Mouse (Mus musculus): ENCODE data around the gene Msi1. TPM values are rescaled to one million over a fixed set of nuclear protein-coding genes. Genes with fewer than 3 reads are reported as not detected.

Gene Msi1
- polyA plus RNA-seq, 1 experiment from 2014 or later = 133 TPM

DNA sequence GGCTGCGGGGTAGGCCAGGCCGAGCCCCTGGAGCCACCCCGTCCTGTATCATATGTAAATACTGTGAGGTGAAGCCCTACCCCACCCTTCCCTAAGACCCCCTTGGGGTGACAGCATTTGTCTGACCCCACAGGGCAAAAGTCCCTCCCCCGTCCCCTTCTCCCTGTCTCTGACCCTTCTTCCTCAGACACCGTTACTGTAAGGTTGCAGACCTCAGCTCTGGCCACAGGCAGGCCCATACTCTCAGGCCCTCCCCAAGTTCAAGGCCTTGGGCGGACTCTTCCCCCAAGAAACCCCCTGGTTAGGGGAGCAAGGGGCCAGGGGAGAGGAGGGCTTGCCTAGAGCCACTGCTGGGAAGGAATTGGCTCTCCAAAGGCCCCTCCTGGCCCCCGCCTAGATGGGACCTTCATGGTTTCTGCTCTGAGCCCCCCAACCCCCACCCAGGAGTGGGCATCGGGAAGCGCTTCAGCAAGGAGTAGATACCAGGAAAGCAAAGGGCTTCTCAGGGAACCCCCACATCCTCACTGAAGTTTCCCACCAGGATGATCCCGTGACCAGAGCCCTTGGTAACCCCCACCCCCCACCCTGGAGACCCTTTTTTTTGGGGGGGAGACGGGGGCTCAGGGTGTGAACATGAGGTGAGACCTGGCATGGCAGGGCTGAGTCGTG is 25.2 kb downstream of the Msi1 start:
- no peaks in the 10 kb centered on the region for H3K9me3 ChIP-seq
- peak; percentile 46 for ATAC-seq
- no peak overlapping the region for H3K4me3 ChIP-seq (replicated peaks)
- H3K4me1 ChIP-seq (replicated peaks) = 0 out of 2 replicates have a peak, but pooled peaks cover 7% of the 10 kb centered on the region
- peaks cover 54% of the 10 kb centered on the region for H3K36me3 ChIP-seq
- no peak overlapping the region for H3K9ac ChIP-seq (replicated peaks)
- no peaks in the 10 kb centered on the region for H3K27me3 ChIP-seq
- H3K27ac ChIP-seq = peak overlapping the region; percentile 58
- WGBS = 77% methylated on average over 12 of the region's 12 CpGs
- no peak overlapping the region for H3K4me2 ChIP-seq (replicated peaks)

DNA sequence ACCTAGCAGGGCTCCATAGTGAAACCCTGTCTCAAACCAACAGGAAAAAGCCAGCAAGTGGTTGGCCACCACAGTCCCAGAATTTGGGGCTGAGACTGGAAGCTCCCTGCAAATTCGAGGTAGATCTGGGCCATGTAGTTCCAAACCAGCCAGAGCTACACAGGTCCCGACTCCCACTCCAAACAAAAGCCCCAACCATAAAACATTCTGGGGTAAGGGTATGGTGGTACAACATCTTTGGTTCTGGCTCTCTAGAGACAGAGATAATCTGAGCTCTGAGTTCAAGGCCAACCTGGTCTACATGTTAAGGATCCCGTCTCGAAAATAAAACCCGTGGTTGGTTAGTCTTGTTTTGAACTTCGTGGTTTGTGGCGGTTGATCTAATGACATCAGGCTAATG is 26.4 kb downstream of the Msi1 start:
- ATAC-seq = no peak
- H3K4me3 ChIP-seq (replicated peaks) = no peak overlapping the region
- H3K27me3 ChIP-seq = no peaks in the 10 kb centered on the region
- no peak overlapping the region for H3K9ac ChIP-seq (replicated peaks)
- H3K27ac ChIP-seq = no peak overlapping the region
- H3K4me2 ChIP-seq (replicated peaks) = no peak overlapping the region
- 83% methylated on average over 7 of the region's 7 CpGs for WGBS
- H3K36me3 ChIP-seq = peaks cover 41% of the 10 kb centered on the region
- H3K4me1 ChIP-seq (replicated peaks) = 0 out of 2 replicates have a peak, but pooled peaks cover 4% of the 10 kb centered on the region
- H3K9me3 ChIP-seq = no peaks in the 10 kb centered on the region

DNA sequence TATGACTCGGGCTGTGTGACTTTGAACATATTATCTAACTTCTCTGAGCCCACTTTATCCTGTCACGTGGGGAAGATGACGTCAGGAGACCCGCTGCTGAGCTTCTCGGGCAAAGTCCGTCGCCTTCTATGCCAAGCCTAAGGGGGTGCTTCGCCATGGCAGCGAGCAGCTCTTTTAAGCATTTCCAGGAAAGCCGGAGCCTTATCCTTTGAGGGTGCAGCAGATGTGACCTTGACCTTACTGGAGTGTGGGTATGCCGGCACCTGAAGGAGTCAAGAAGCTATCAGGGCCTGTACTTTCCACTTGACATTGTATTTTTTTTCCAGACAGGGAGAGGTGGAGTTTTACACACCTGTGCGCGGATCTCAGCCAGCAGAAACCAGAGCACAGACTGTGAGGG is 29.5 kb downstream of the Msi1 start:
- Histone ChIP-seq H3K4me1 (replicated peaks) (no peaks in the 10 kb centered on the region), H3K4me3 (replicated peaks) (no peak overlapping the region), H3K27me3 (no peaks in the 10 kb centered on the region), H3K27ac (no peak overlapping the region), H3K36me3 (peaks cover 11% of the 10 kb centered on the region), H3K9me3 (no peaks in the 10 kb centered on the region), H3K9ac (replicated peaks) (no peak overlapping the region), H3K4me2 (replicated peaks) (no peak overlapping the region)
- ATAC-seq = no peak
- 70% methylated on average over 13 of the region's 13 CpGs for WGBS

DNA sequence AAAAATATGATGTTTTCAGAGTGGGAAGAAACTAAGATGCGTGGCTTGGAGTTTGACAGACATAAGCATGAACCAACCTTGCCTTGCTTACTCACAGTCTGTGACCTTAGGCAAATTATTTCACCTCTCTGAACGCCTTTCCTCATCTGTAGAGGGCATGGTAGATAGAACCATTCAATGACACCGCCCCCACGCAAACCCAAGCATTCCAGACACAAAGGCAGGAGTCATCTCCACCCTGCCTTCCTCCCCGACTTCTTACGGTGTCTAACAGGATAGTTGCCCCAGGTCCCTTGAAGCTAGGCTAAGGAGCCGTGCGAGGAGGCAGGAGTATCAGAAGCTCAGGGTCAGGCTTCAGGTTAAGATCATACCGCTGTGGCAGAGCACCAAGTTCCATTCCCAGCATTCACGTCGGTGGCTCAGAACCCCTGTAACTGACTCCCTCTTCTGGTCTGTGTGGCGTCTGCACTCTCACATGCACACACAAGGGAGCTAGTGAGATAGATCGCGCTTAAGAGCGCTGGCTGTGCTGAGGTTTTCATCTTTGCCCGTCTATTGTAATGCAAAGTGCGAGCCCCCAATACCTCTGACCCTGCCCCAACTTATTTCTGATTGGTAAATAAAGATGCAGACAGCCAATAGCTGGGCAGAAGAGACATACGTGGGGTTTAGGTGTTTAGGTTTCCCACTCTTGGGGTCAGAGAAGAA is 35.2 kb downstream of the Msi1 start:
- H3K9ac ChIP-seq (replicated peaks) = no peak overlapping the region
- no peak overlapping the region for H3K27ac ChIP-seq
- no peak for ATAC-seq
- no peak overlapping the region for H3K4me3 ChIP-seq (replicated peaks)
- H3K27me3 ChIP-seq = no peaks in the 10 kb centered on the region
- 83% methylated on average over 18 of the region's 18 CpGs for WGBS
- no peaks in the 10 kb centered on the region for H3K4me1 ChIP-seq (replicated peaks)
- no peaks in the 10 kb centered on the region for H3K9me3 ChIP-seq
- no peak overlapping the region for H3K4me2 ChIP-seq (replicated peaks)
- H3K36me3 ChIP-seq = no peaks in the 10 kb centered on the region

DNA sequence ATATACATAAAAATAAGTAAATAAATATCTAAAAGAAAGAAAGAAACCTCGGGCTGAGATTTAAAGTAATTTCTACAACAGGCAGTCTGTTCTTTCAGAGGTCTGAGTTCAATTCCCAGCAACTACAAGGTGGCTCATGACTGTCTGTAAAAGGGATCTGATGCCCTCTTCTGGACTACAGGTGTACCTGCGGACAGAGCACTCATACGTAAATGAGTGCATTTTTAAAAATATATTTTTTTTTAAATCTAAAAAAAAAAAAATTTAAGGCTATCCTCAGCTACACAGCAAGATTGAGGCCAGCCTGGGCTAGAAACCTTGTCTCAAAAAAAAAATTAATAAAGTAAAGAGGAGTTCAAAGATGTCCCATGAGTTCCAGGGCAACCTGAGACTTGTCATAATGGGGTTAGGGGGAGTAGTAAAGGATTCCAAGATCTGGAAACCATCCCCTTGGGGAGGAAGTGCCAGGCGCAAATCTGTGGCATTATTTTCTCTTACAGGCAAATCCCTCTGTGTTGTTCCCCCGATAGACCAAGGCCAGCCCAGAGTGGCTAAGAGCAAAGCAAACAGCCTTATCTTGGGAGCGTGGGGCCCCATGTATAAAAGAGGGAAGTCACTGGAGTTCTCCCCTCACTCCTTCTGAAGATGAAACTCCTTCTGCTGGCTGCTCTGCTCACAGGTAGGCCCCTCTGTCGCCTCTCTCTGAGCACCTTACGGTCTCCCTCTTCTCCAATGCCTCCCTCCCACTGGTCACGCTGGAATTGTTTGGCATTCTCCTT is 36.4 kb downstream of the Msi1 start, which contains the start of gene Pla2g1b:
Gene Pla2g1b (plus strand): TSS at position 621 of the 779 bp plus-strand sequence.
- WGBS = 54% methylated on average over 9 of the region's 9 CpGs

DNA sequence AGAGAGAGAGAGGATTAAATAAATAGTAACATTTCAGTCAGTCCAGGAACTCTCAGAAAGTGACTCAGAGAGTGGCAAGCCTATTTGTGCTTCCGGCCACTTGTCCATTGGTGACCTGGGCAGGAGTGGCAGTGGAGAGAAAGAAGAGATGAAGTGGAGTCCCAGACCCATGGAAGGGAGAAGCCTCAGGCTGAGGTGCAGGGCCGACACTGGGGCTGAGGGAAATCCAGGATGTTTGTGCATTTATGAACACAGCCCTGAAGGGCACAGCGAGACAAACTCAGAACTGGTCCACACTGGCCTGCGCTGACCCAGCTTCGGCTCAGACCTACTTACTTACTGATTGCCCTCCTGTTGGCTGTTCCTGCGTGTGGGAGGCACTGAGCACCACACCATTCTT is 40.4 kb downstream of the Msi1 start:
- Histone ChIP-seq H3K4me1 (replicated peaks) (no peaks in the 10 kb centered on the region), H3K4me3 (replicated peaks) (no peak overlapping the region), H3K9ac (replicated peaks) (no peak overlapping the region), H3K4me2 (replicated peaks) (no peak overlapping the region), H3K27ac (no peak overlapping the region), H3K36me3 (no peaks in the 10 kb centered on the region), H3K9me3 (no peaks in the 10 kb centered on the region), H3K27me3 (no peaks in the 10 kb centered on the region)
- 71% methylated on average over 6 of the region's 6 CpGs for WGBS
- ATAC-seq = no peak

More for the DNA sequence above, 36.4 kb downstream of the Msi1 start, which contains the start of gene Pla2g1b:
- no peaks in the 10 kb centered on the region for H3K36me3 ChIP-seq
- H3K4me3 ChIP-seq (replicated peaks) = no peak within 1 kb of the TSS
- ATAC-seq = no peak
- no peak within 1 kb of the TSS for H3K9ac ChIP-seq (replicated peaks)
- H3K27ac ChIP-seq = no peak within 1 kb of the TSS
- H3K4me2 ChIP-seq (replicated peaks) = no peak within 1 kb of the TSS
- H3K27me3 ChIP-seq = no peaks in the 10 kb centered on the region
- H3K9me3 ChIP-seq = no peaks in the 10 kb centered on the region
- no peaks in the 10 kb centered on the region for H3K4me1 ChIP-seq (replicated peaks)

DNA sequence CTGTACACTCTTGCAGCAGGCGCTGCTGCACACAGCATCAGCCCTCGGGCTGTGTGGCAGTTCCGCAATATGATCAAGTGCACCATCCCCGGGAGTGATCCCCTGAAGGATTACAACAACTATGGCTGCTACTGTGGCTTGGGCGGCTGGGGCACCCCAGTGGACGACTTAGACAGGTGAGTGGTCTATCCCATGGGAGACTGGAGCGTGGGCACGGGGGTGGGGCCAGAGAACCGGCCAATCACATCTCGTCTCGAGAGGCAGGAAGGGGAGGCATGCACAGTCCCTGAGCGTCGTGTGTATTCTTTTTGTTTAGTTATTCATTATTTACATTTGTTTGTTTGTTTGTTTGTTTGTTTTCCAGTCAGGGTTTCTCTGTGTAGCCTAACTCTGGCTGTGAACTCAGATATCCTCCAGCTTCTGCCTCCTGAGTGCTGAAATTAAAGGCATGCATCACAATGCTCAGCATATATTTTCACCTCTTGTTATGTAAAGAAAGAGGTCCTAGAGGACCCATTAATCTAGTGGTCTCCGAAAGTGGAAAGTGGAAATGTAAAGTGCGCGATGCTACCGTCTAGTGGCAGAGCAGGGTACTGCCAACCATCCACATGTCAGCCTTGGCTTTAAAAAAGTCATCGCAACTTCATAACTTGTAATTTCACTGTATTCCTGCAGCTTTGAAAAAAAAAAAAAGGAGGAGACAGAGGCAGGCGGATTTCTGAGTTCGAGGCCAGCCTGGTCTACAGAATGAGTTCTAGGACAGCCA is 41.5 kb downstream of the Msi1 start:
- peaks cover 6% of the 10 kb centered on the region for H3K4me1 ChIP-seq (replicated peaks)
- H3K27me3 ChIP-seq = no peaks in the 10 kb centered on the region
- H3K4me3 ChIP-seq (replicated peaks) = no peak overlapping the region
- no peak overlapping the region for H3K27ac ChIP-seq
- no peak for ATAC-seq
- no peak overlapping the region; the same call in 1 of the 2 replicates for H3K4me2 ChIP-seq (replicated peaks)
- H3K36me3 ChIP-seq = no peaks in the 10 kb centered on the region
- 38% methylated on average over 20 of the region's 20 CpGs for WGBS
- no peak overlapping the region for H3K9ac ChIP-seq (replicated peaks)
- no peaks in the 10 kb centered on the region for H3K9me3 ChIP-seq

DNA sequence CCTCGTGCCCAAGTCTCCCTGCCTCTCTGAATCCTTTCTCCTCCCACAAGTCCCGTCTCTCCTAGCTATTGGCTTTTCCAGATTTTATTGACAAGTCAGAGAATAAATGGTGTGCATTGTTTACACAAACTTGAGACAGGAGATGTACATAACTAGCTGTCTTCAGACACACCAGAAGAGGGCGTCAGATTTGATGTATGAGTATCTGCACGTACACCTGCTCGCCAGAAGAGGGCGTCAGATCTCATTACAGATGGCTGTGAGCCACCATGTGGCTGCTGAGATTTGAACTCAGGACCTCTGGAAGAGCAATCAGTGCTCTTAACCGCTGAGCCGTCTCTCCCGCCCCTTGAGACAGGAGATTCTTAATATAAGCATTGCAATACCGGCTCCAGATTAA is 43.8 kb downstream of the Msi1 start:
- no peak for ATAC-seq
- Histone ChIP-seq H3K27ac (no peak overlapping the region), H3K4me1 (replicated peaks) (peaks cover 6% of the 10 kb centered on the region), H3K4me2 (replicated peaks) (no peak overlapping the region), H3K36me3 (peaks cover 11% of the 10 kb centered on the region; the same call in 1 of the 2 replicates), H3K27me3 (no peaks in the 10 kb centered on the region), H3K4me3 (replicated peaks) (no peak overlapping the region), H3K9ac (replicated peaks) (no peak overlapping the region), H3K9me3 (no peaks in the 10 kb centered on the region)
- 74% methylated on average over 10 of the region's 10 CpGs for WGBS

DNA sequence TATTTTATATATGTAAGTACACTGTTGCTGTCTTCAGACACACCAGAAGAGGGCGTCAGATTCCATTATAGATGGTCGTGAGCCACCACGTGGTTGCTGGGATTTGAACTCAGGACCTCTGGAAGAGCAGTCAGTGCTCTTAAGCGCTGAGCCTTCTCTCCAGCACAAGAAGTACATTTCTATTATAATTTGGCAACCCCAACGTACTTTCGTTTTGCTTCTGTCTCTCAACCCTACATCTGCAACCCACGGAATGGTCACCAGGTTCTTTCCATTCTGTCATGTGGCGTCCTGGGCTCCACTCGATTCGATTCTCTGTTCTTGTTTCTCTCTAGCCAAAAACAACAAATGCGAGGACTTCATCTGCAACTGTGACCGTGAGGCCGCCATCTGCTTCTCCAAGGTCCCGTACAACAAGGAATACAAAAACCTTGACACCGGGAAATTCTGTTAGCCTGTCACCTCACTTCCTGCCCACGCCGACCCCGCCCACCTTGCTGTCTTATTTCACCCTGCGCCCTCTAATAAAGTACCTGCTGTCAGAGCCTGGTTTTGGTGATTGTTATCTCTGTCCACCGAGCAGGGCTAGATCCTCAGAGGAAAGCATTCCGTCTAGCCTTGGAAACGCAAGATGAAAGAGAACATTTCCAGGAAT is 44.9 kb downstream of the Msi1 start:
- 81% methylated on average over 22 of the region's 22 CpGs for WGBS
- no peak for ATAC-seq

DNA sequence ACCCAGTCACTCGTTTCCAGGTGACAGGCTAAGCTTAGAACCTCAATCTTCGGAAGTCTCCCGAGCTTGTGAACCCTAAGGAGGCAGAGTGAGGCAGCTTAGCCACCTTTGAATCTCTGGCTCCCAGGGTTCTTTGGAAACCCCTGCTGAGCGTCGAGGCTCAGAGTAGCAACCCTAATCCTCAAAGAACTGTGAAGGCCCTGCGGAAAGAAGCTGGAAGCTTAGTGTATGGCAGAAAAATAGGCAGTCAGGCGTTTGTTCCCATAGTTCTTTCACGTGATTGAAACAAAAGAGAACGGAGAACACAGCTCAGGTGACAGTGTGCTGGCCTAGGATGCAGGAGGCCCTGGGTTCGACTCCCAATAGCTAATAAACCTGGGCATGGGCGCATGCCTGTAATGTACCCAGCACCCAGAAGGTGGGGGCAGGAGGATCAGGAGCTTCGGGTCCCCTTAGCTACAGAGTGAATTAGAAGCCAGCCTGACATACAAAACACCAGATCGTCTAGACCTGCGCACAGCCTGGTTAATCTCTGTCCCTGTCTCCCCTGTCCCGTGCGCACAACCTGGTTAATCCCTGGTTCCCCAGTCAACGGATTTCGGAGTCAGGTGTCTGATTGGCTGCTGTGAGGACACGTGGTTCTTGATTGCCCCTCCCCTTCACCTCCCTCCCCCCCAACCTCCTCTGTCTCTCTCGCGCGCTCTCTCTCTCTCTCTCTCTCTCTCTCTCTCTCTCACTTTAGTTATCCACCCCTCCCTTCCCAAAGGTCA is 46.1 kb downstream of the Msi1 start:
- peak; percentile 83 for ATAC-seq
- H3K4me3 ChIP-seq (replicated peaks) = peak overlapping the region; percentile 41
- peaks cover 13% of the 10 kb centered on the region for H3K4me1 ChIP-seq (replicated peaks)
- H3K27ac ChIP-seq = peak overlapping the region; percentile 71
- peaks cover 11% of the 10 kb centered on the region; the same call in 1 of the 2 replicates for H3K36me3 ChIP-seq
- 5% methylated on average over 22 of the region's 22 CpGs for WGBS
- peak overlapping the region; percentile 58; the same call in 1 of the 2 replicates for H3K9ac ChIP-seq (replicated peaks)
- H3K27me3 ChIP-seq = peaks cover 6% of the 10 kb centered on the region; the same call in 1 of the 2 replicates
- H3K4me2 ChIP-seq (replicated peaks) = peak overlapping the region; percentile 54
- H3K9me3 ChIP-seq = no peaks in the 10 kb centered on the region

More for the DNA sequence above, 44.9 kb downstream of the Msi1 start:
- Histone ChIP-seq H3K27me3 (no peaks in the 10 kb centered on the region), H3K4me2 (replicated peaks) (no peak overlapping the region), H3K27ac (no peak overlapping the region), H3K4me3 (replicated peaks) (no peak overlapping the region), H3K36me3 (peaks cover 11% of the 10 kb centered on the region; the same call in 1 of the 2 replicates), H3K9me3 (no peaks in the 10 kb centered on the region), H3K4me1 (replicated peaks) (peaks cover 6% of the 10 kb centered on the region), H3K9ac (replicated peaks) (no peak overlapping the region)
